Mouse (Mus musculus): ENCODE measurements around the gene Ino80e. TPM values are rescaled to one million over a fixed set of nuclear protein-coding genes. Genes with fewer than 3 reads are reported as not detected.

Ino80e gene
- polyA plus RNA-seq, 1 experiment: 74.1 TPM

DNA sequence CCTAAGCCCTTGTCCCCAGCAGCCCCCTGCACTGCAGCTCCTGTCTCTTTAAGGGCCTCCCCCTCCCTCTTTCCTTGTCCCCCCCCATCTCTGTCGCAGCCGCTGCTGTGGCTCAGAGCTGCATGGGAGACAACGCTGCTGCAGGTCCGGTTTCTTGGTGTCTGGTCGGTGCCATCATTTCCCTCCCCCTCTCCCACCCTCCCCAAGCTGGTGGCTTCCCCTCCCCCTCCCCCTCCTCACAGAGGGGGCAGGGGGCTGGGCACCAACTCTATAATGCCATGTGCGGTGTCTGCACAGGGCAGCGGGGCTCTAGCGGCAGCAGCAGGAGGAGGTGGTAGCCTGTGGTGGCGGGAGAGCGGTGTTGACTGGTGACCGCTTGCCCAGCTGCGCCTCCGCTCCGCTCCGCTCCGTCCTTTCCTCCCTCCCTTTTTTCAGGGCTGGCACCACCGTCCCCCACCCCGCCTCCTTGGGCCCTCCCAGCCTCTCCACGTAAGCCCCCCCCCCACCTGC lies 38.9 kb downstream of the Ino80e start:
- no peak overlapping the region for H3K27ac ChIP-seq (ENCODE audit: control insufficient read depth, insufficient read depth, low read depth, low read length)
- TF ChIP-seq CTCF (IDR thresholded peaks at IDR 0.05; ENCODE audit: control insufficient read depth, insufficient read depth, insufficient replicate concordance, low read depth, low read length) (no peak), POLR2A (IDR thresholded peaks at IDR 0.05; ENCODE audit: control insufficient read depth, low read depth, low read length) (no peak)
- H3K4me3 ChIP-seq (ENCODE audit: control insufficient read depth, low read depth, low read length): no peak overlapping the region
- H3K36me3 ChIP-seq (ENCODE audit: control insufficient read depth, insufficient read depth, low read length): no peaks in the 10 kb centered on the region
- H3K4me1 ChIP-seq (ENCODE audit: control insufficient read depth, insufficient read depth, low read length): peaks cover 4% of the 10 kb centered on the region
- H3K27me3 ChIP-seq (ENCODE audit: control insufficient read depth, insufficient read depth, low read length): no peaks in the 10 kb centered on the region

DNA sequence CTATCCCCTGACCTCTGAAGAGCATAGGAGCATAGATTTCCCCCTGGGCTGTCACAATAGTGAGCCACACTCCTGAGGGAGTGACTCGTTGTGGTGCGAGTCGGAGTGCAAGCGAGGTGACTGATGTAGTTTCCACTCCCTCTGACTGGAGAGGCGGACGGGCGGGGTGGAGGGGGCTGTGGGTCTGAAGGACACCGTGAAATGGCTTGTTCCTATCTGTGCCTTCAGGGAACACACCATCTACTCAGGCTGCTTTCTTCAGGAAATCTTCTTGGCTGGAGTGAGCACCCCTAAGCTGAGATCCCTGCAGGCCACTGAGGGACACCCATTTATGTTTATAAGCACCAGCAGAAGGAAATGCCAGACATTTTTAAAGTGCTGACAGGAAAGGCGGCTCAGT lies 39.4 kb downstream of the Ino80e start:
- no peak overlapping the region for H3K27ac ChIP-seq (ENCODE audit: control insufficient read depth, insufficient read depth, low read depth, low read length)
- H3K36me3 ChIP-seq (ENCODE audit: control insufficient read depth, insufficient read depth, low read length): no peaks in the 10 kb centered on the region
- no peak overlapping the region for H3K4me3 ChIP-seq (ENCODE audit: control insufficient read depth, low read depth, low read length)
- no peak for TF ChIP-seq CTCF (IDR thresholded peaks at IDR 0.05; ENCODE audit: control insufficient read depth, insufficient read depth, insufficient replicate concordance, low read depth, low read length)
- TF ChIP-seq POLR2A (IDR thresholded peaks at IDR 0.05; ENCODE audit: control insufficient read depth, low read depth, low read length): no peak
- peaks cover 4% of the 10 kb centered on the region for H3K4me1 ChIP-seq (ENCODE audit: control insufficient read depth, insufficient read depth, low read length)
- H3K27me3 ChIP-seq (ENCODE audit: control insufficient read depth, insufficient read depth, low read length): no peaks in the 10 kb centered on the region

DNA sequence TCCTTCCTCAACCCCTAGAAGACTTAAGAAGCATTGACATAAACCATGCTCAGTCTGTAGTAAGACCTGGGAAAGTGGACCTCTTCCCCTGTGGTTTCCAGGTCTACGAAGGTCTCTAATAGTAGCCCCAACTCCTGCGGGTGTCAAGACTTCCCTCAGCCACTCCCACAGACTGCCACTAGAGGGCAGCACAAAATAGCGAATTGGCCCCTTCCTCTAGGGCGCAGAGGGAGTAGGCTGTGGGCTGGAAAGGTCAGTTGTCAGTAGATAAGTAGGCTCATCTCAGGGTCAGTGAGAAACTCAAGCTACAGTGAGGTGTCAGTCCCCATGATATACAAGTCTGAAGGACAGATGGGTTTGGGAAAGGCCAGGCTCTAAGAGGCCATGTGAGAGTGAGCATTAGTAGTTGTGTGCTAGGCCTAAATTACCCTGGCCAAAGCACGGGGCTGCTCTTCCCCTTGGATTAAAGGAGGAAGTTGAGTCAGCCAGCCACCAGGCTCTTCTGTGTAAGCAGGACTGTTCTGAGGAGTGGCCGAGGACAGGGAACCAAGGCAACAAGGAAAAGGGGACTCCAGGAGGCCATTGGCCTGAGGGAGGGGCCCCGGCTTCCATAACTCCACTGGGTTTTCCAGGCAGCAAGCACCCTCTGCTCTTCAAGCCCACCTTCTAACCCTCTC lies 40.2 kb downstream of the Ino80e start:
- Histone ChIP-seq H3K4me3 (ENCODE audit: control insufficient read depth, low read depth, low read length) (no peak overlapping the region), H3K27ac (ENCODE audit: control insufficient read depth, insufficient read depth, low read depth, low read length) (no peak overlapping the region)
- TF ChIP-seq POLR2A (IDR thresholded peaks at IDR 0.05; ENCODE audit: control insufficient read depth, low read depth, low read length) (no peak), CTCF (IDR thresholded peaks at IDR 0.05; ENCODE audit: control insufficient read depth, insufficient read depth, insufficient replicate concordance, low read depth, low read length) (peak; percentile 93)

DNA sequence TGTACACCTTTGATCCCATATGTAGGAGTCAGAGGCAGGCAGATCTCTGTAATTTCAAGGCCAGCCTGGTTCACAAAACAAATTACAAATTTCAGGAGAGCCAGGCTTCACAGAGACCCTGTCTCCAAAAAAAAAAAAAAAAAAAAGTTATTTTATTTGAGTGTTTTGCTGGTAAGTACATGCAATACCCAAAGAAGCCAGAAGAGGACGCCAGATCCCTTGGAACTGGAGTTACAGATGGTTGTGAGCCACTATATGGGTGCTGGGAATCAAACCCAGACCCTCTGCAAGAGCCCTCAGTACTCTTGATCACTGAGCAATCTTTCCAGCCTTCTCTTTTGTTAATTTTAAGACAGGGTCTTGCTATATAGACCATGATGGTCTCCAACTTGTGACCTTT lies 43.4 kb downstream of the Ino80e start:
- peaks cover 2% of the 10 kb centered on the region; the same call in 1 of the 2 replicates for H3K4me1 ChIP-seq (ENCODE audit: control insufficient read depth, insufficient read depth, low read length)
- H3K4me3 ChIP-seq (ENCODE audit: control insufficient read depth, low read depth, low read length): no peak overlapping the region
- no peak overlapping the region for H3K27ac ChIP-seq (ENCODE audit: control insufficient read depth, insufficient read depth, low read depth, low read length)
- H3K36me3 ChIP-seq (ENCODE audit: control insufficient read depth, insufficient read depth, low read length): no peaks in the 10 kb centered on the region
- TF ChIP-seq POLR2A (IDR thresholded peaks at IDR 0.05; ENCODE audit: control insufficient read depth, low read depth, low read length) (no peak), CTCF (IDR thresholded peaks at IDR 0.05; ENCODE audit: control insufficient read depth, insufficient read depth, insufficient replicate concordance, low read depth, low read length) (no peak)
- H3K27me3 ChIP-seq (ENCODE audit: control insufficient read depth, insufficient read depth, low read length): no peaks in the 10 kb centered on the region

More for the DNA sequence above, 40.2 kb downstream of the Ino80e start:
- no peaks in the 10 kb centered on the region for H3K27me3 ChIP-seq (ENCODE audit: control insufficient read depth, insufficient read depth, low read length)
- no peaks in the 10 kb centered on the region for H3K36me3 ChIP-seq (ENCODE audit: control insufficient read depth, insufficient read depth, low read length)
- peaks cover 4% of the 10 kb centered on the region for H3K4me1 ChIP-seq (ENCODE audit: control insufficient read depth, insufficient read depth, low read length)

DNA sequence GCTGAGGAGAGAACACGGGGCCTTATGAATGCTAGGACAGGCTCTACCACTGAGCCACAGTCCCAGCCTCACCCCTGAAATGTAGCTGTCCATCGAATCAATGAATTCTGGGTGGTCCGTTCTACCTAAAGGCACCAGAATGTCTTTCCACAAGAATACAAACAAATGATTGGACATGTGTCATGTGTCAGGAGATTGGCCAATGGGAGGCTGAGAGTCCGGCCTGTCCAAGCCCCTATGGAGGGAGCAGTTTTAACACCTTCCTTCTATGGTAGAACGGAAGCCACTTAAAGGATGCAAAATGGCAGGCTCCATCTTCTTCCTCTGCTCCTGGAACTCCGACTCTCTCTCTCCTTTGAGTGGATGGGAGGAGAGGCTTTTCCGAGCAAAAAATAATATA lies 44.6 kb downstream of the Ino80e start:
- Histone ChIP-seq H3K36me3 (ENCODE audit: control insufficient read depth, insufficient read depth, low read length) (no peaks in the 10 kb centered on the region), H3K27me3 (ENCODE audit: control insufficient read depth, insufficient read depth, low read length) (no peaks in the 10 kb centered on the region), H3K4me3 (ENCODE audit: control insufficient read depth, low read depth, low read length) (no peak overlapping the region), H3K27ac (ENCODE audit: control insufficient read depth, insufficient read depth, low read depth, low read length) (no peak overlapping the region), H3K4me1 (ENCODE audit: control insufficient read depth, insufficient read depth, low read length) (peaks cover 2% of the 10 kb centered on the region; the same call in 1 of the 2 replicates)
- TF ChIP-seq CTCF (IDR thresholded peaks at IDR 0.05; ENCODE audit: control insufficient read depth, insufficient read depth, insufficient replicate concordance, low read depth, low read length) (no peak), POLR2A (IDR thresholded peaks at IDR 0.05; ENCODE audit: control insufficient read depth, low read depth, low read length) (no peak)

DNA sequence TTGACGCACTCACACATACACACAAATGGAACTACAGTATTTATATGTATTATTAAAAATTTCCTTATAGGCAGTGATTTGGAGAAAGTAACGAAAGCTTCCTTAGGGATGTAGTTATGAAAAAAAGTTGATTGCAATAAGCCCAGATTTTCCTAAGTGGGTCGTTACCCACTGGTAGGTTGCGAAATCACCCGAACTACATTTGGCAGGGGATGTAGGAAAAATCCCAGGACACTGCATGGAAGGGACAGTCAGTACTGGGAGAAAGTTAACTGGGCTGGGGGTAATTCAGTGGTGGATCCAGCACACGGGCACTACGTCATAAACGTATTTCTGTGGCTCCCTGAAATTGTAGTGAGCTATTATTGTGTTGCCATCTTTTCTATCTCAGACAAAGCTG lies 45.7 kb downstream of the Ino80e start:
- H3K4me3 ChIP-seq (ENCODE audit: control insufficient read depth, low read depth, low read length): no peak overlapping the region
- no peaks in the 10 kb centered on the region for H3K4me1 ChIP-seq (ENCODE audit: control insufficient read depth, insufficient read depth, low read length)
- no peak for TF ChIP-seq CTCF (IDR thresholded peaks at IDR 0.05; ENCODE audit: control insufficient read depth, insufficient read depth, insufficient replicate concordance, low read depth, low read length)
- no peak for TF ChIP-seq POLR2A (IDR thresholded peaks at IDR 0.05; ENCODE audit: control insufficient read depth, low read depth, low read length)
- no peak overlapping the region for H3K27ac ChIP-seq (ENCODE audit: control insufficient read depth, insufficient read depth, low read depth, low read length)
- no peaks in the 10 kb centered on the region for H3K27me3 ChIP-seq (ENCODE audit: control insufficient read depth, insufficient read depth, low read length)
- H3K36me3 ChIP-seq (ENCODE audit: control insufficient read depth, insufficient read depth, low read length): no peaks in the 10 kb centered on the region

DNA sequence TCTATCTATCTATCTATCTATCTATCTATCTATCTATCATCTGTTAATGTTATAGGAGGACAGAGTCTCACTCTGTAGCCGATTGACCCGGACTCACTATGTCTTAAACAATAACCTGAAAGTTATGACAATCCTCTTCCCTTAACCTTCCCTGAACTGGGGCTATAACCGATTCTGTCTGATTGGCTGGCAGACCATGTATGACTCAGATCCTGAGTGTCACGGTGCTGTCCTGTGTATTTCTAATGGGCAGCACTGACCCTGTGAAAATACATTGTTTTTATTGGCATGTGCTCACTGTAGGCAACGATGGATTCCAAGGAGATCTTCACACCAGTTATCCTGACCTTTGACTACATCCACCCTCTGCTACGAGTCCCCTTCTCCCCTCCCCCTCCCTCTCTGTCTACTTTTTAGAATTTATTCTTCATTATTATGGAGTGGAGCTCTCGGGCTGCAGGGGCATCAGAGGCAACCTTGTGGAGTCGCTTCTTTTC lies 46.4 kb downstream of the Ino80e start:
- no peaks in the 10 kb centered on the region for H3K4me1 ChIP-seq (ENCODE audit: control insufficient read depth, insufficient read depth, low read length)
- H3K27ac ChIP-seq (ENCODE audit: control insufficient read depth, insufficient read depth, low read depth, low read length): no peak overlapping the region
- H3K36me3 ChIP-seq (ENCODE audit: control insufficient read depth, insufficient read depth, low read length): no peaks in the 10 kb centered on the region
- no peak overlapping the region for H3K4me3 ChIP-seq (ENCODE audit: control insufficient read depth, low read depth, low read length)
- no peaks in the 10 kb centered on the region for H3K27me3 ChIP-seq (ENCODE audit: control insufficient read depth, insufficient read depth, low read length)
- TF ChIP-seq POLR2A (IDR thresholded peaks at IDR 0.05; ENCODE audit: control insufficient read depth, low read depth, low read length): no peak
